Mouse (Mus musculus) yolk sac, embryonic 10.5 days (tissue): ENCODE data around the gene Mta2.
"Not testable (repeated sequence)": the region's sequence is repeated elsewhere in the genome, so short reads cannot be mapped to it uniquely, and the experiment has no call there.

ENCODE experiments used
- DNase-seq: peaks from one replicate; pipeline ENCODE4 v3.0.0-alpha.2; 2017; ENCODE audit warnings: low spot score

Gene Mta2

DNA sequence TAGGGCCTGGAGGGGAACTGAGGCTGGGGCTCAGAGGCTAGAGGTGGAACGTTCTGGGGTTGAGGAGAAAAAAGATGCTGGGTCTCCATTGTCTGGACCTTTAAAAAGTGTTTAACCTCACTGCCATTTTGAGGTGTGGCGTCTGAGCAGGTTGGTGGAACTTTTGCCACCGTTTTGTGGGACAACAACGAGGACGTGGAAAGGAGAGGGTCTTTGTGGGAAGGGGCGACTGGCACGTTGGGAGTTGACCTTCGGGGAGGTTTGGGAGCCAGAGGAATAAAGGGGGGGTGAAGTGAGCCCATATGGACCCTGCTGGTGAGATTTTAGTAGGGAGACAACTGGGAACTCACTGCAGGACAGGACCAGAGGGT lies 25.7 kb downstream of the Mta2 start:
- DNase-seq = no peak

- no peak for DNase-seq
These were observed 26.2 kb downstream of the Mta2 start for GRCm38 (mm10) chr19:8967893-8968292.

- not testable (repeated sequence) for DNase-seq
These were observed 30.8 kb downstream of the Mta2 start for GRCm38 (mm10) chr19:8972491-8972890.

GRCm38 (mm10) chr19:8974638-8975037 lies 33.0 kb downstream of the Mta2 start:
- no peak for DNase-seq

DNA sequence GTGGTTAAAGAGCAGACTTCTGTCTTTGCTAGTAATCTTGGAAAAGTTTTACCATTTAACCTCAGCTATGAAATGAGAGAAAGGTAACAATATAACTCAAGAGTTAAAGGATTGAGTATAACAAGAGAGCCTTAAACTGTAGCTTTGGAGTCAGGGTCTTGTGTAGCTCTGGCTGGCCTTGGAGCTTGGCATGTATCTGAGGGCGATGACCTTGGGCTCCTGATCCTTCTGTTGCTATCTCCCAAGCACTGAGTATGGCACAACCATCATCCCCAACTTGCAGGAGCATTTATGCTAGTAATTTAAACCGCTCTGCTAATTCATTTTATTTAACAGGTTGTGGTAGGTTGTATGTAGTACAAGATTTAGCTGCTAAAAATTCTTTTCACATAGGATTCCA lies 33.8 kb downstream of the Mta2 start:
- no peak for DNase-seq

- DNase-seq = no peak
These were observed 34.9 kb downstream of the Mta2 start for GRCm38 (mm10) chr19:8976535-8976934.

GRCm38 (mm10) chr19:8980771-8981170 lies 39.1 kb downstream of the Mta2 start:
- no peak for DNase-seq

DNA sequence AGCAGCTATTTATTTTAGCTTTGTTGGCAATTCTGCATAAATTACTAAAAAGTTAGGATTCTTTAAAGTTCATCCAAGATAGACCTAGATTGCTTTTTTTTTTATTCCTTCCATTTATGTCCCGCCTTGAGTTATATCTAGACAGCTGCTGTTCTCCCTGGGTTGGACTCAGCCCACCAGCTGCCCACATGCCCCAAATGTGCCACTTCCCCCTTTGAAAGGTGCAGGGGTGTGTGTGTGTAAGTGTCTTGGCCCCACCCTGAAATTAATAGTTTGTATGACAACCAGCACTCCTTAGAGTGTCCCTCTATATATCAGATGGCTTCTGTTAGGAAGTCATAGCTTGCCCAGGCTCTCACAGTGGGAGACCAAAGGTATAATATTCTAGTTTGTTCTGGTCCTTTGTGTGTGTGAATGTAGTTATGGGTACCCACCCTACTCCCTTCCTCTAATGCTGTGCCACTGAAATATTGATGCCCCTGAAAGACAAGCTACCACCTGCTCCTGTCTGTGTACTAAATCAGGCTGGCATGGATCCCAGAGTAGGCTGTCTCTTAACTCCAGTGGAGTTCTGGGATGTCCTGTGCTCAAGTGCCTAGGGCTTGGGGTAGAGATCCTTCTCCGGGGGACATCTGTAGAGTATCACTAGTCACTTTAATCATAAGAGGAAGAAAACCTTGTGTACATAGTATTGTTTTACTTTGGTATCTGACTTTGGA lies 39.9 kb downstream of the Mta2 start:
- DNase-seq = no peak

DNA sequence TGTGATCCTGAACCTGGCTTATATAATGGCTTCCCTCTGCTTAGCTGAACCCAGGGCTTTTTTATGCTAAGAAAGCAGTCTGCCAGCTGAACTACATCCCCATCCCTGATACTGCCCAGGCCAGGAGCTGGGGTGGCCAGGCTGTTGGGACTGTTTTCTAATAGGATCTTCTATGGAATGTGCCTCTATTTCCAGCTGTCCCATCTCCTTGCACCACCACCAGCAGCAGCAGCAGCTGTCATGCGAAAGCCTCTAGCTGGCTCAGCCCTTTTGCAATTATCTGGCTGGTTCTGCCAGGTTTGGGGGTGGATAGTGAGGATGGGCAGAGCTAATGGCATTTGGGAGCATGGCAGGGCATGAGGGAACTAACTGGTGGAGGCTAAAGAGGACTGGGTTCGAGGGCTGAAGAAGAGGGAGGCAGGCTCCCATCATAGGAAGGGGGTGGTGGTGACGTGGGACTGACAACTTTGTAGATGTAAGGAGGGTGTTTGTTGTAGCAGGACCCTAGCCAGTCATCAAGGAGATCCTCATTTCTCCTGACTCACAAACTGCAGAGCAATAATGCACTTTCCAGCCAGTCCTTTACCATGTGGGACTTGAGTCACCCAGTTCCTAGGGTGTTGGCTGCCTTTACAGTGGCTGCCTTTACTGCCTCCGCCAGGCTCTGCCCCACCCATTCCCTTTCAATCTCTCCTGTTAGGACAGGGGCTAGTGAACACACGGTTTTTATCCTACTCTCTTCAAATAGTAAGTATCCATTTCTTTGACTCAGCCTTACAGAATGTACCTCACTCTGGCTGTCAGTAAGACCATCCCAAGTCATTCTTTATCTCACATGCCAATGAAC lies 40.9 kb downstream of the Mta2 start:
- no peak for DNase-seq

GRCm38 (mm10) chr19:8983150-8983650 lies 41.5 kb downstream of the Mta2 start:
- DNase-seq = peak; percentile 54

DNA sequence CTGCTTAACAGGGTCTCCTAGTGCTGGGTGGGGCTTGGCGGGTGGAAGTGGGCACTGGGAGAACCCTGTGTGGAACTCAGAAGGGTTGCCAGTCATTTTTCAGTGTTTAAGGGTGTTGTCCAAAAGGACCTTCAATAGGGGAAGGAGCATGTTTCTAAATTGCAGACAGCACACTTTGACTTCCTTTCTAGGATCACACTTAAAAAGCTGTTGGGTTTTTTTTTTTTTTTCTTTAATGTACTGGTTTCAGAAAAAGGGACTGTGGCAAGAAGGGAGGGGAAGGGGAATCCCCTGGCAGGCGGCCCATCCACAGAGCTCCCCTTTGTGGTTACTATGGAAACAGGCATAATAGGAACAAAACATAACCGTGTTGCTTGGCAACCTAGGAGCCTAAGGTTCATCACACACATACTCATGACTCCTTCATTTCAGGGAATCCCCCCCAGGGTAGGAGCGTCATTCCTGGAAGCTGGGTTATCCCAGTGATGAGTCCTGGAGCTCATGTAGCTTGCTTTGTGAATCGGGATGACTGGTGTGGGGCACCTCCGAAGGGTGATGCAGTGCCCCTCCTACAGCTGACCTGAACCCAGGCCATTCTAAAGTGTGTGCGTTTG lies 42.7 kb downstream of the Mta2 start:
- DNase-seq = peak; percentile 71

- no peak for DNase-seq
These were observed 44.2 kb downstream of the Mta2 start for GRCm38 (mm10) chr19:8985891-8986290.

DNA sequence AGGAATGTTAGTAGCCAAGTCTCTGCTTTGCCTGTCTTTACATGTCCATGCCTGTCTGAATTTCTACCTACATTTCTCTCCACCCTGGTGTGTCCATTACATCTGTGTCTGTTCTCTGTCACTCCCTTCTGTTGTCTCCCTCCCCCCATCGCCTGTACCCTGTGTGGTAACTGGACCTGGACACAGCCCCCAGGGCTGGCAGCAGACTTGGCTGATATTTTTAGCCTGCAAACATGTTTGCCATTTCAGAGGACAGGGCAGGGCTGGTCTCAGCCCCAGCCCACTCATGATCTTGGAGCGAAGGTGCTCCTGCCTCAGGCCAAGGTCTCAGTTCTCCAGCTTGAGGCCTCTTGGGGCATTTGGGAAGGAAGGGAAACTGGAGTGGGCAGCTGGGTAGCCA lies 46.1 kb downstream of the Mta2 start:
- DNase-seq = no peak

GRCm38 (mm10) chr19:8988346-8989065 lies 46.8 kb downstream of the Mta2 start:
- no peak for DNase-seq

DNA sequence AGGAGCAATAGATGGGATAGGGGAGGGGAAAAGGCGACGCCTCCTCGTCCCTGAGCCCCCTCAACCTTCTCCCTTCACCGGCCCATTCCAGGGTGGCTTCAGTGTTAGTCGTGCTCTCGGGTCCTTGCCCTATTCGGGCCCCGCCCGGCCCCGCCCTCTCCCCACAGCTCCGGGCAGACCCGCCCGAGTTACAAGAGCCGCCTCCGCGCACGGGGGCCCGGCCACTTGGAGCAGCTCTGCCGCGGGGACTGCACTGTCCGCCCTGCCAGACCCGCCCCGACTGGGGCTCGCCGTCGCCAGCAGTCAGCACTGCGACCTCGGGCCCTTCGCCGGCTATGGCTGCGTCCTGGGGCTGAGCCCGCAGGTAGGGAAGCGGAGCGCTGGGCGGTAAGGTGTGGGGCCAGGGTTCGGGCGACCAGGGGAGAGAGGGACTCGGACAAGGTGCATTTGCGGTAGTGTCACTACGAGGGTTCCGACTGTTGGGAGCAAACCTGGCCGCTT lies 47.4 kb downstream of the Mta2 start, which contains the start of gene Ahnak:
Ahnak (plus strand) TSS at position 219 of the 501 bp plus-strand sequence.
- DNase-seq = peak; percentile 89

DNA sequence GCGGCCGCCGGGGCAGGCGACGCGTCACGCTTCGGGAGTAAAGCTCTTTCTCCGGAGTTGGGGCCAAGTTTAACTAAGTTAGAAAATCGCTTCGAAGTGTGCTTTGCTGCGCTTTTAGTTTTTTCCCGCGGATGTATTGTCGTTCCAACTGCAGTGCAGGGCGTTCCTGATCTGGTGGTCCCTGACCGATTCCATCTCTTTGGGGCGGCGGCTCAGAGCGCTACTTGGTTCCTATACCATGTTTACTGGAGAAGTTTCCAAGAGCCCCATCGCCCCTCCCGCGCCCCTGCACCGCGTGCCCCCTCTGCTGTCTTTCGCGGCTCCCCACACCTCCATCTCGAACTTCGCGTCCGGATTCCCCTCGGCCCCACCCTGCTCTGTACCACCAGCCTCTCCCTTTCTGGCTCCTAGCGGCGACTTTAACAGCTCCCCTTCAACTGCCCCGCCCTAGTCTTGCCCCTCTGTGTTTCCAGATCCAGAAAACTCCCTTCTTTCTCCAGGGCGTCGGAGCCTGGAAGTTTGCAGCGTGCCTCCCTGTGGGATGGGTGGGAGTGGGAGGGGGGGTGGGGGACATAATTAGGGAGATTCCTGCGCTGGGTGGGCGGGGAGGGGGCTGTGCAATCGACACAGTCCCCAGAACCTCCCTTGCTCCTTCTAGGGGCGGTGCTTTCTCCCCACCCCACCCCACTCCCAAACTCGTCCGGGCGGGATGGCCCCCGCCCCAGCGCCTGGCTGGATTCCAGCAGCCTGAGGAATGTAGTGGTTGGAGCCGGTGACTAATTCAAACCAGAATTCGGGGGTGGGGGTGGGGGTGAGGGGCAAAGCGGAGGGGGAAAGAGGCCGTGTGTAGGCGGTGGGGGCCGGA lies 48.1 kb downstream of the Mta2 start:
- peak; percentile 88 for DNase-seq

DNA sequence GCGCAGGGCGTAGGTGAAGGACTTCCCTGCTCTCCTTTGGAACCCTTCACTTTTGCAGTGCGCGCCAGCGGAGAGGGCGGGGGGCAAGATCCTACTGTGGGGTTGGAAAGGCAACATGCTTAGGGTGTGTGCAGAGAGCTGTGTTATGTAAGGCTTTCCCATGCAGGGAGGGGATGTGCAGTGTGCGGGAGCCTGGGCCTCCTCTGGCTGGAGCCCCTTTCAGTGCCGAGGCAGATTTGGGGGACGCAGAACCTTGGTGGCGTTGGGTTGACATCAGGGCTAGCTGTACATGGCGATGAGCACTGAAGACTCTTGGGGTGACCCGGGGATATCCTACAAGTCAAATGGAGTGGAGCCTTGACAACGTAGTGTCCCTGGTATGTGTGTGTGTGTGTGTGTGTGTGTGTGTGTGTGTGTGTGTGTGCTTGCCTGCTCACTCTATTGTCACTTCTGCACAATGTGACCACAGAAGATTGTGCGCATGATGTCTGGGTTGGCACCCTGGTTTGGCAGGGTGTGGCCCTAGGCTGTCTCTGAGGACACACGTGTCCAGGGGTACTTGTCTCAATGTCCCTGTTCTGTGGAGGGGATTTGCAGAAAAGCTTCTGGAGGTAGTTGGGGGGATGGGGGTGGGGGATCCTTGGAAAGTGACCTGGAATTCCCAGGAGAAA lies 48.9 kb downstream of the Mta2 start:
- no peak for DNase-seq

- DNase-seq = no peak
These were observed 49.7 kb downstream of the Mta2 start for GRCm38 (mm10) chr19:8991245-8991870.

DNA sequence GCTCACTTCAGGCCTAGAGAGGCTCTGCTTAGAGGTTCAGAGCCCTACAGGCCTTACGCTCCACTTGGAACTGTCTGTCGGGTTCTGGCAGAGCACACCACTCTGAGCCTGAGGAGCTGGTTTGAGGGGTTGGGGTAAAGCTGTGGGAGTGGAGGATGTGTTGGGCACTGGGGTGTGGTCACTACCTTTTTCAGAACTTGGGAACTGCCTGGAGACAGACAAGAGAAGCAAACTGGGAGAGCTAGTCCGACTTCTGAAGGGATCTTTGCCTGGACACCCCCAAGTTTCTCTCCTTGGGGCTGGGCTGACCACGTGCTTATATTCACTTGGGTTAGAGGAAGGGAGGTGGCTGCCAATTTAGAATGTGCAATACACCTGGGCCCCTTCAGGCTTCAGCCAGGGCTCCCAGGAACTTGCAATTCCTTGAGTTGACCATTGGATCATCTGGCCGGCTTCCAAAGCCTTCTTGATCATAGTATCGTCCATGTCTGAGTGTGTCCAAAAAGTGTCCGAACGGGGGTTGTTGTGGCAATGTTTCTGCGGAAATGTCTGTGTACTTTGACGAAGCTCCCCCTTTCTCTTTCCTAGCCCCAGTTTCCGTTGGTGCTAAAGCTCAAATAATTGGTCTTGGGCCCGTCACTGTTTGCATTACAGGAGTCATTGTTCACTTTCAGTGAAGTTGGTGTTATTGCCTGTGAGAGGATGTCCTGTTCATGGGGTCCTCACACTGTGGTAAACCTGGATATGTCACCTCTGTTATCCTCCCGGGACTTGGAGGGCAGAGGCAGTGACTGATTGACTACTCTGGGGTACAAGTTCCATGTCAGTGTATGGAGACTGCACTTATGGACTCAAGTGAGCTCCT lies 50.4 kb downstream of the Mta2 start:
- no peak for DNase-seq
